7 mouse cellular contexts compared by ENCODE assay signal in genomic region chr5:136149134-136149576, GRCm38 (mm10). TPM values are rescaled to one million over a fixed set of nuclear protein-coding genes. Genes with fewer than 3 reads are reported as not detected.
DNase-seq lines count a peak whose midpoint lies in the region; ATAC-seq and TF ChIP-seq lines count a peak whose summit lies in the region.
"Not testable (repeated sequence)": the region's sequence is repeated elsewhere in the genome, so short reads cannot be mapped to it uniquely, and the experiment has no call there.

No protein-coding gene starts in this region.

- H3K36me3 ChIP-seq in G1E (replicated peaks): peaks cover 38% of the 10 kb centered on the region
- H3K36me3 ChIP-seq in liver, postnatal 0 days (replicated peaks; ENCODE audit: insufficient read depth, low read length): not testable (repeated sequence)

- not testable (repeated sequence) for H3K9me3 ChIP-seq in G1E (replicated peaks); liver, postnatal 0 days (ENCODE audit: low read length)

- DNase-seq in G1E (ENCODE audit: low spot score); liver, postnatal 0 days: not testable (repeated sequence)
- peak; percentile 25 for DNase-seq in left cerebral cortex, postnatal 4 days
- DNase-seq in spleen, postnatal 10 days (ENCODE audit: low spot score in 2 of 2): peak; percentile 53 to 60
- DNase-seq in thymus, postnatal 36 days: peak; percentile 66 to 72

- H3K4me2 ChIP-seq in liver, postnatal 0 days (ENCODE audit: low read depth, low read length): not testable (repeated sequence)

- H3K27ac ChIP-seq in liver, postnatal 0 days (ENCODE audit: low read depth): peak overlapping the region; percentile 59; the same call in 1 of the 2 replicates

- not testable (repeated sequence) for H3K27me3 ChIP-seq in G1E (ENCODE audit: insufficient read depth, low read length); liver, postnatal 0 days (ENCODE audit: insufficient read depth, low read length)

- intact Hi-C loops in left cerebral cortex, postnatal 4 days (cut with DNase I): not testable (repeated sequence)

- not testable (repeated sequence) for TF ChIP-seq EP300 in liver, postnatal 0 days (IDR thresholded peaks at IDR 0.05; ENCODE audit: low read depth)

- H3K4me1 ChIP-seq in G1E (ENCODE audit: insufficient read depth, low read depth, low read length): peaks cover 81% of the 10 kb centered on the region
- not testable (repeated sequence) for H3K4me1 ChIP-seq in liver, postnatal 0 days (ENCODE audit: insufficient read depth)

- WGBS in liver, postnatal 0 days (ENCODE audit: insufficient replicate concordance): 26% methylated on average over 5 of the region's 5 CpGs

- not testable (repeated sequence) for H3K9ac ChIP-seq in liver, postnatal 0 days (replicated peaks)

- ATAC-seq in G1E (ENCODE audit: extremely low read depth, insufficient number of reproducible peaks, low FRiP score, poor library complexity, severe bottlenecking): peak; percentile 97
- ATAC-seq in common myeloid progenitor, adult 5-6 weeks (replicated peaks; ENCODE audit: low read depth, poor library complexity, severe bottlenecking): peak; percentile 91
- peak; percentile 87 for ATAC-seq in liver, postnatal 0 days
- peak; percentile 84 for ATAC-seq in monocyte, adult 5-6 weeks (replicated peaks; ENCODE audit: insufficient number of reproducible peaks, low FRiP score, low TSS enrichment, poor library complexity, severe bottlenecking)

- not testable (repeated sequence) for H3K4me3 ChIP-seq in G1E (ENCODE audit: low read depth, low read length); liver, postnatal 0 days (ENCODE audit: low read depth, low read length)

- not testable (repeated sequence) for TF ChIP-seq CTCF in G1E (IDR thresholded peaks at IDR 0.05; ENCODE audit: low read depth, low read length); liver, postnatal 0 days (IDR thresholded peaks at IDR 0.05; ENCODE audit: low read depth)

RNA-seq across cellular contexts. Expression of gene Alkbh4, which starts 13.2 kb away (rescaled TPM):
- total RNA-seq in G1E (2014; fragmentation: Nextera tagmentation) (21.9 and 24.5 TPM in 2 replicates), G1E (2017) (12.4 and 16.4 TPM in 2 replicates)
- polyA plus RNA-seq in G1E (2012): 36.8 and 38.6 TPM in 2 replicates
- 11.8 and 14.3 TPM in 2 replicates for total RNA-seq in common myeloid progenitor, adult 5-6 weeks (2017)
- 10 to 100 TPM; 10.7 to 12.8 TPM for total RNA-seq in left cerebral cortex, postnatal 4 days (2021)
- polyA plus RNA-seq in liver, postnatal 0 days (2015; fragmentation: Nextera tagmentation; extraction: Ambion mirVana): 8.8 and 9.2 TPM in 2 replicates
- 8.4 to 14.0 TPM (median 11.1 TPM) in 3 replicates for total RNA-seq in monocyte, adult 5-6 weeks (2017)

RNA-seq across cellular contexts. Expression of gene Lrwd1, which starts 13.3 kb away (rescaled TPM):
- total RNA-seq in G1E (2014; fragmentation: Nextera tagmentation) (16.6 and 16.9 TPM in 2 replicates), G1E (2017) (43.3 and 51.8 TPM in 2 replicates)
- 92.6 and 112 TPM in 2 replicates for polyA plus RNA-seq in G1E (2012)
- 48.9 and 57.0 TPM in 2 replicates for total RNA-seq in common myeloid progenitor, adult 5-6 weeks (2017)
- total RNA-seq in left cerebral cortex, postnatal 4 days (2021): 10 to 100 TPM; 22.1 to 22.5 TPM
- polyA plus RNA-seq in liver, postnatal 0 days (2015; fragmentation: Nextera tagmentation; extraction: Ambion mirVana): 13.7 and 16.5 TPM in 2 replicates
- 20.4 to 31.1 TPM (median 22.4 TPM) in 3 replicates for total RNA-seq in monocyte, adult 5-6 weeks (2017)

RNA-seq across cellular contexts. Expression of gene Orai2, which starts 21.4 kb away (rescaled TPM):
- total RNA-seq in G1E (2014; fragmentation: Nextera tagmentation) (53.1 and 56.3 TPM in 2 replicates), G1E (2017) (43.4 and 43.8 TPM in 2 replicates)
- 50.2 and 53.8 TPM in 2 replicates for polyA plus RNA-seq in G1E (2012)
- 26.4 and 33.7 TPM in 2 replicates for total RNA-seq in common myeloid progenitor, adult 5-6 weeks (2017)
- total RNA-seq in left cerebral cortex, postnatal 4 days (2021): 10 to 100 TPM; 56.5 to 58.2 TPM
- 4.4 and 4.5 TPM in 2 replicates for polyA plus RNA-seq in liver, postnatal 0 days (2015; fragmentation: Nextera tagmentation; extraction: Ambion mirVana)
- 49.2 to 68.3 TPM (median 57.3 TPM) in 3 replicates for total RNA-seq in monocyte, adult 5-6 weeks (2017)

RNA-seq across cellular contexts. Expression of gene Polr2j, which starts 32.7 kb away (rescaled TPM):
- total RNA-seq in G1E (2014; fragmentation: Nextera tagmentation) (71.5 and 76.8 TPM in 2 replicates), G1E (2017) (192 and 216 TPM in 2 replicates)
- polyA plus RNA-seq in G1E (2012): 99.2 and 163 TPM in 2 replicates
- total RNA-seq in common myeloid progenitor, adult 5-6 weeks (2017): 158 and 163 TPM in 2 replicates
- total RNA-seq in left cerebral cortex, postnatal 4 days (2021): 10 to 100 TPM; 88.0 to 92.4 TPM
- polyA plus RNA-seq in liver, postnatal 0 days (2015; fragmentation: Nextera tagmentation; extraction: Ambion mirVana): 99.8 and 112 TPM in 2 replicates
- 80.7 to 92.5 TPM (median 81.7 TPM) in 3 replicates for total RNA-seq in monocyte, adult 5-6 weeks (2017)

RNA-seq across cellular contexts. Expression of gene Prkrip1, which starts 49.6 kb away (rescaled TPM):
- total RNA-seq in G1E (2014; fragmentation: Nextera tagmentation): 12.8 and 13.1 TPM in 2 replicates
- total RNA-seq in G1E (2017): 47.5 and 55.5 TPM in 2 replicates
- polyA plus RNA-seq in G1E (2012): 52.3 and 64.5 TPM in 2 replicates
- total RNA-seq in common myeloid progenitor, adult 5-6 weeks (2017): 24.2 and 67.2 TPM in 2 replicates
- 10 to 100 TPM; 40.3 to 42.6 TPM for total RNA-seq in left cerebral cortex, postnatal 4 days (2021)
- 19.6 and 19.9 TPM in 2 replicates for polyA plus RNA-seq in liver, postnatal 0 days (2015; fragmentation: Nextera tagmentation; extraction: Ambion mirVana)
- 11.6 to 44.1 TPM (median 27.7 TPM) in 3 replicates for total RNA-seq in monocyte, adult 5-6 weeks (2017)
